Mouse (Mus musculus) neural tube, embryonic 12.5 days (tissue): ENCODE measurements around the gene Pask. TPM values are rescaled to one million over a fixed set of nuclear protein-coding genes. Genes with fewer than 3 reads are reported as not detected.
"Not testable (repeated sequence)": the region's sequence is repeated elsewhere in the genome, so short reads cannot be mapped to it uniquely, and the experiment has no call there.

ENCODE experiments used
- ATAC-seq: fragments of 200-750 bp; cut with Nextera tagmentation; 2 replicates; pipeline ENCODE4 v1.8.0; 2017; ENCODE audit warnings: low read depth, mild to moderate bottlenecking, moderate TSS enrichment, moderate library complexity; ENCODE audit not compliant: low FRiP score
- H3K27ac ChIP-seq: fragments of 300-500 bp; sonication (generic); 2 replicates; pipeline ENCODE4 v1.5.1; 2016
- H3K27me3 ChIP-seq: fragments of 300-500 bp; sonication (generic); replicated peaks from 2 replicates; pipeline ENCODE4 v1.6.1; 2016; ENCODE audit warnings: mild to moderate bottlenecking
- H3K36me3 ChIP-seq: fragments of 300-500 bp; sonication (generic); 2 replicates; pipeline ENCODE4 v1.6.1; 2016; ENCODE audit warnings: mild to moderate bottlenecking
- H3K4me1 ChIP-seq: fragments of 300-500 bp; sonication (generic); 2 replicates; pipeline ENCODE4 v1.6.1; 2016
- H3K4me2 ChIP-seq: fragments of 300-500 bp; sonication (generic); replicated peaks from 2 replicates; pipeline ENCODE4 v1.6.1; 2016; ENCODE audit warnings: mild to moderate bottlenecking
- H3K4me3 ChIP-seq: fragments of 300-500 bp; sonication (generic); 2 replicates; pipeline ENCODE4 v1.5.1; 2016
- H3K9ac ChIP-seq: fragments of 300-500 bp; sonication (generic); 2 replicates; pipeline ENCODE4 v1.6.1; 2016; ENCODE audit warnings: mild to moderate bottlenecking
- H3K9me3 ChIP-seq: fragments of 300-500 bp; sonication (generic); 2 replicates; pipeline ENCODE4 v1.6.1; 2016; ENCODE audit warnings: mild to moderate bottlenecking
- WGBS: fragments of 180-500 bp; shearing (Covaris S2); methylation state at CpG from one replicate; pipeline ENCODE4 v1.1.7; 2016; 5-methylcytosine and 5-hydroxymethylcytosine counted together
- polyA plus RNA-seq: library from polyadenylated mRNA; unstranded; fragments of >200 nt; fragmentation: Nextera tagmentation; extraction: Ambion mirVana; gene quantifications from 2 replicates; pipeline ENCODE4 v1.2.1, GENCODE M21; 2016

Pask gene
- polyA plus RNA-seq, 1 experiment from 2014 or later: 13.1 TPM

GRCm38 (mm10) chr1:93334621-93335020, 8.7 kb downstream of the Pask start:
- H3K9ac ChIP-seq: no peak overlapping the region
- H3K4me1 ChIP-seq: no peaks in the 10 kb centered on the region
- WGBS: 83% methylated on average over 2 of the region's 2 CpGs
- H3K27ac ChIP-seq: no peak overlapping the region
- H3K27me3 ChIP-seq: no peaks in the 10 kb centered on the region
- ATAC-seq: no peak
- H3K4me2 ChIP-seq: no peak overlapping the region
- H3K4me3 ChIP-seq: no peak overlapping the region
- H3K9me3 ChIP-seq: no peaks in the 10 kb centered on the region
- H3K36me3 ChIP-seq: peaks cover 22% of the 10 kb centered on the region

GRCm38 (mm10) chr1:93326446-93326845, 16.8 kb downstream of the Pask start:
- H3K9ac ChIP-seq: no peak overlapping the region
- H3K4me3 ChIP-seq: no peak overlapping the region
- ATAC-seq: no peak
- peaks cover 52% of the 10 kb centered on the region for H3K36me3 ChIP-seq
- no peaks in the 10 kb centered on the region for H3K27me3 ChIP-seq
- no peaks in the 10 kb centered on the region for H3K4me1 ChIP-seq
- 90% methylated on average over 3 of the region's 3 CpGs for WGBS
- H3K27ac ChIP-seq: no peak overlapping the region
- no peak overlapping the region for H3K4me2 ChIP-seq
- no peaks in the 10 kb centered on the region for H3K9me3 ChIP-seq

- Histone ChIP-seq H3K9me3 (no peaks in the 10 kb centered on the region), H3K4me2 (no peak overlapping the region), H3K36me3 (peaks cover 73% of the 10 kb centered on the region), H3K4me1 (no peaks in the 10 kb centered on the region), H3K27me3 (no peaks in the 10 kb centered on the region), H3K27ac (no peak overlapping the region), H3K9ac (no peak overlapping the region), H3K4me3 (no peak overlapping the region)
- no peak for ATAC-seq
- WGBS: 92% methylated on average over 6 of the region's 6 CpGs
Observed at GRCm38 (mm10) chr1:93323973-93324372, 19.3 kb downstream of the Pask start.

GRCm38 (mm10) chr1:93305581-93306337, 37.5 kb downstream of the Pask start, which contains the start of gene Mterf4:
Gene Mterf4, minus strand, starts transcription at chr1:93305915.
- H3K9me3 ChIP-seq: no peaks in the 10 kb centered on the region
- no peak within 1 kb of the TSS for H3K27ac ChIP-seq
- no peaks in the 10 kb centered on the region for H3K27me3 ChIP-seq
- 8% methylated on average over 36 of the region's 36 CpGs for WGBS
- peak; percentile 94 for ATAC-seq
- peak within 1 kb of the TSS; percentile 69 for H3K4me3 ChIP-seq
- H3K36me3 ChIP-seq: peaks cover 50% of the 10 kb centered on the region
- peak within 1 kb of the TSS; percentile 81 for H3K4me2 ChIP-seq
- peak within 1 kb of the TSS; percentile 76 for H3K9ac ChIP-seq
- peaks cover 10% of the 10 kb centered on the region for H3K4me1 ChIP-seq

GRCm38 (mm10) chr1:93300578-93300977, 42.7 kb downstream of the Pask start:
- WGBS: 96% methylated on average over 3 of the region's 3 CpGs
- peaks cover 10% of the 10 kb centered on the region for H3K4me1 ChIP-seq
- no peak overlapping the region for H3K4me3 ChIP-seq
- no peak overlapping the region for H3K4me2 ChIP-seq
- peaks cover 85% of the 10 kb centered on the region for H3K36me3 ChIP-seq
- H3K9me3 ChIP-seq: no peaks in the 10 kb centered on the region
- no peak overlapping the region for H3K27ac ChIP-seq
- no peaks in the 10 kb centered on the region for H3K27me3 ChIP-seq
- no peak overlapping the region for H3K9ac ChIP-seq
- ATAC-seq: no peak

GRCm38 (mm10) chr1:93299791-93300190, 43.5 kb downstream of the Pask start:
- H3K27me3 ChIP-seq: no peaks in the 10 kb centered on the region
- peaks cover 6% of the 10 kb centered on the region for H3K4me1 ChIP-seq
- 90% methylated on average over 4 of the region's 4 CpGs for WGBS
- no peak overlapping the region for H3K4me3 ChIP-seq
- H3K4me2 ChIP-seq: no peak overlapping the region
- ATAC-seq: no peak
- no peak overlapping the region for H3K9ac ChIP-seq
- H3K9me3 ChIP-seq: no peaks in the 10 kb centered on the region
- peaks cover 87% of the 10 kb centered on the region for H3K36me3 ChIP-seq
- no peak overlapping the region for H3K27ac ChIP-seq

- ATAC-seq, H3K9me3 ChIP-seq, H3K9ac ChIP-seq: not testable (repeated sequence)
Observed at GRCm38 (mm10) chr1:93294491-93294890, 48.8 kb downstream of the Pask start.

GRCm38 (mm10) chr1:93292006-93292405, 51.3 kb downstream of the Pask start:
- Histone ChIP-seq H3K27ac (no peak overlapping the region), H3K27me3 (no peaks in the 10 kb centered on the region), H3K36me3 (peaks cover 16% of the 10 kb centered on the region; the same call in 1 of the 2 replicates), H3K9ac (no peak overlapping the region), H3K9me3 (no peaks in the 10 kb centered on the region), H3K4me3 (no peak overlapping the region), H3K4me1 (no peaks in the 10 kb centered on the region), H3K4me2 (no peak overlapping the region)
- no peak for ATAC-seq
- 85% methylated on average over 8 of the region's 8 CpGs for WGBS

More at GRCm38 (mm10) chr1:93294491-93294890, 48.8 kb downstream of the Pask start:
- not testable (repeated sequence) for H3K4me1 ChIP-seq, H3K27me3 ChIP-seq, H3K4me2 ChIP-seq, H3K4me3 ChIP-seq, H3K27ac ChIP-seq
- WGBS: 83% methylated on average over 3 of the region's 3 CpGs
- H3K36me3 ChIP-seq: peaks cover 37% of the 10 kb centered on the region

- H3K4me1 ChIP-seq: no peaks in the 10 kb centered on the region
- no peak overlapping the region for H3K4me3 ChIP-seq
- no peak overlapping the region for H3K4me2 ChIP-seq
- H3K36me3 ChIP-seq: peaks cover 12% of the 10 kb centered on the region; the same call in 1 of the 2 replicates
- WGBS: 90% methylated on average over 1 of the region's 1 CpGs
- no peak overlapping the region for H3K9ac ChIP-seq
- no peaks in the 10 kb centered on the region for H3K9me3 ChIP-seq
- no peak for ATAC-seq
- H3K27ac ChIP-seq: no peak overlapping the region
- H3K27me3 ChIP-seq: no peaks in the 10 kb centered on the region
Observed at GRCm38 (mm10) chr1:93291591-93291990, 51.7 kb downstream of the Pask start.

- no peak overlapping the region for H3K27ac ChIP-seq
- peaks cover 6% of the 10 kb centered on the region; the same call in 1 of the 2 replicates for H3K36me3 ChIP-seq
- 84% methylated on average over 4 of the region's 4 CpGs for WGBS
- no peaks in the 10 kb centered on the region for H3K4me1 ChIP-seq
- H3K4me3 ChIP-seq: no peak overlapping the region
- no peak overlapping the region for H3K9ac ChIP-seq
- no peaks in the 10 kb centered on the region for H3K9me3 ChIP-seq
- no peaks in the 10 kb centered on the region for H3K27me3 ChIP-seq
- no peak overlapping the region for H3K4me2 ChIP-seq
- ATAC-seq: no peak
Observed at GRCm38 (mm10) chr1:93290956-93291355, 52.3 kb downstream of the Pask start.

- WGBS: 63% methylated on average over 3 of the region's 3 CpGs
Observed at GRCm38 (mm10) chr1:93289678-93290214, 53.5 kb downstream of the Pask start.

GRCm38 (mm10) chr1:93277041-93277440, 66.2 kb downstream of the Pask start:
- H3K4me1 ChIP-seq: no peaks in the 10 kb centered on the region
- H3K27ac ChIP-seq: no peak overlapping the region
- H3K4me3 ChIP-seq: no peak overlapping the region
- no peaks in the 10 kb centered on the region for H3K36me3 ChIP-seq
- H3K9me3 ChIP-seq: no peaks in the 10 kb centered on the region
- H3K9ac ChIP-seq: no peak overlapping the region
- no peak for ATAC-seq
- no peak overlapping the region for H3K4me2 ChIP-seq
- no peaks in the 10 kb centered on the region for H3K27me3 ChIP-seq
- WGBS: 84% methylated on average over 7 of the region's 7 CpGs

More at GRCm38 (mm10) chr1:93289678-93290214, 53.5 kb downstream of the Pask start:
- no peak overlapping the region for H3K9ac ChIP-seq
- no peak overlapping the region for H3K4me2 ChIP-seq
- H3K36me3 ChIP-seq: no peaks in the 10 kb centered on the region
- no peaks in the 10 kb centered on the region for H3K27me3 ChIP-seq
- no peak overlapping the region for H3K27ac ChIP-seq
- H3K4me1 ChIP-seq: no peaks in the 10 kb centered on the region
- H3K4me3 ChIP-seq: no peak overlapping the region
- ATAC-seq: no peak
- no peaks in the 10 kb centered on the region for H3K9me3 ChIP-seq
